Mouse (Mus musculus) cerebellum, adult 18-20 months (tissue): ENCODE measurements around the gene Lypla2.
"Not testable (repeated sequence)": the region's sequence is repeated elsewhere in the genome, so short reads cannot be mapped to it uniquely, and the experiment has no call there.

ENCODE experiments used
- DNase-seq, 2 experiments: peaks; one replicate each; pipeline ENCODE4 v3.0.0; 2021

Gene Lypla2

GRCm38 (mm10) chr4:135946659-135947301, 25.6 kb downstream of the Lypla2 start:
- peak; percentile 45 to 56 for DNase-seq

- DNase-seq = peak; percentile 93 to 97
Measured at GRCm38 (mm10) chr4:135946278-135946658, 26.2 kb downstream of the Lypla2 start, which contains the start of gene Hmgcl. Gene Hmgcl (plus strand): TSS chr4:135946448.

- DNase-seq = no peak
Measured at GRCm38 (mm10) chr4:135945706-135946105, 26.7 kb downstream of the Lypla2 start.

- no peak for DNase-seq
Measured at GRCm38 (mm10) chr4:135943389-135943788, 29.0 kb downstream of the Lypla2 start.

- no peak for DNase-seq
Measured at GRCm38 (mm10) chr4:135942193-135942592, 30.2 kb downstream of the Lypla2 start.

- not testable (repeated sequence) for DNase-seq
Measured at GRCm38 (mm10) chr4:135941026-135941425, 31.4 kb downstream of the Lypla2 start.

- DNase-seq = no peak
Measured at GRCm38 (mm10) chr4:135938858-135939257, 33.6 kb downstream of the Lypla2 start.

GRCm38 (mm10) chr4:135935502-135935901, 36.9 kb downstream of the Lypla2 start:
- no peak for DNase-seq

- no peak for DNase-seq
Measured at GRCm38 (mm10) chr4:135934708-135935500, 37.5 kb downstream of the Lypla2 start.

- DNase-seq = no peak
Measured at GRCm38 (mm10) chr4:135931832-135932231, 40.6 kb downstream of the Lypla2 start.

- DNase-seq = no peak
Measured at GRCm38 (mm10) chr4:135930239-135930638, 42.2 kb downstream of the Lypla2 start.

- DNase-seq = no peak
Measured at GRCm38 (mm10) chr4:135929828-135930227, 42.6 kb downstream of the Lypla2 start.

- no peak for DNase-seq
Measured at GRCm38 (mm10) chr4:135929405-135929804, 43.0 kb downstream of the Lypla2 start.

- no peak for DNase-seq
Measured at GRCm38 (mm10) chr4:135928376-135928775, 44.0 kb downstream of the Lypla2 start.

GRCm38 (mm10) chr4:135926861-135927260, 45.6 kb downstream of the Lypla2 start:
- DNase-seq = no peak

- DNase-seq = no peak
Measured at GRCm38 (mm10) chr4:135926195-135926808, 46.1 kb downstream of the Lypla2 start.

- DNase-seq = no peak
Measured at GRCm38 (mm10) chr4:135925341-135925740, 47.1 kb downstream of the Lypla2 start.

GRCm38 (mm10) chr4:135924418-135924817, 48.0 kb downstream of the Lypla2 start:
- no peak for DNase-seq

- DNase-seq = no peak
Measured at GRCm38 (mm10) chr4:135922190-135922589, 50.2 kb downstream of the Lypla2 start.

GRCm38 (mm10) chr4:135921257-135922120, 50.9 kb downstream of the Lypla2 start:
- peak in 1 of 2 experiments; percentile 17 for DNase-seq

GRCm38 (mm10) chr4:135920304-135921241, 51.9 kb downstream of the Lypla2 start, which contains the start of gene Fuca1:
Gene Fuca1 (plus strand): TSS chr4:135920735.
- DNase-seq = peak; percentile 95 to 97

- DNase-seq = no peak
Measured at GRCm38 (mm10) chr4:135919280-135919639, 53.2 kb downstream of the Lypla2 start.
